Mouse (Mus musculus) CH12.LX (cell line): ENCODE data around the gene Zfp420. TPM values are rescaled to one million over a fixed set of nuclear protein-coding genes. Genes with fewer than 3 reads are reported as not detected.

Source experiments
- DNase-seq: peaks from one replicate; pipeline ENCODE4 v3.0.0-alpha.2; 2013; ENCODE audit errors: extremely low read depth
- H3K27ac ChIP-seq: 2 replicates; pipeline ENCODE4 v1.5.1; 2012; ENCODE audit warnings: low read depth, mild to moderate bottlenecking, control low read depth, moderate library complexity; ENCODE audit not compliant: insufficient read depth
- H3K27me3 ChIP-seq: replicated peaks from 2 replicates; pipeline ENCODE3; 2012; ENCODE audit warnings: inconsistent platforms
- H3K36me3 ChIP-seq, 2 experiments: replicated peaks in 1 of 2; 2 replicates each; pipeline versions ENCODE3 to v1.6.1; 2012; ENCODE audit warnings: inconsistent platforms in 1 of 2, low read length in 1 of 2, mild to moderate bottlenecking in 1 of 2, mixed read lengths in 1 of 2, moderate library complexity in 1 of 2; ENCODE audit not compliant: control insufficient read depth in 1 of 2, insufficient read depth in 1 of 2
- H3K4me1 ChIP-seq, 2 experiments: 2 replicates each; pipeline ENCODE4 v1.6.1; 2012; ENCODE audit warnings: inconsistent platforms in 1 of 2, moderate library complexity in 1 of 2; ENCODE audit not compliant: insufficient read depth in 2 of 2, control insufficient read depth in 1 of 2
- H3K4me2 ChIP-seq: 2 replicates; pipeline ENCODE4 v1.6.1; 2012; ENCODE audit warnings: low read depth, mild to moderate bottlenecking, control low read depth; ENCODE audit not compliant: poor library complexity, insufficient read depth, severe bottlenecking
- H3K4me3 ChIP-seq, 3 experiments: fragments of 150-350 bp in 1 of 3; sonication (generic) in 1 of 3; replicated peaks in 1 of 3; 2 replicates each; pipeline versions ENCODE3 to v1.5.1; 2011 to 2012; ENCODE audit warnings: low read depth in 2 of 3, low read length in 2 of 3, mild to moderate bottlenecking in 2 of 3, moderate library complexity in 2 of 3, control low read depth in 1 of 3, improper control_type of control experiment in 1 of 3, inconsistent platforms in 1 of 3, mixed read lengths in 1 of 3; ENCODE audit not compliant: poor library complexity in 1 of 3
- H3K79me2 ChIP-seq: replicated peaks from 2 replicates; pipeline ENCODE4 v1.6.1; 2012; ENCODE audit warnings: mild to moderate bottlenecking, moderate library complexity; ENCODE audit not compliant: control insufficient read depth, poor library complexity, insufficient read depth, severe bottlenecking; ENCODE audit errors: extremely low read depth
- H3K9ac ChIP-seq: 2 replicates; pipeline ENCODE4 v1.6.1; 2012; ENCODE audit warnings: low read depth, mild to moderate bottlenecking, control low read depth, moderate library complexity; ENCODE audit not compliant: insufficient read depth
- H3K9me3 ChIP-seq: replicated peaks from 2 replicates; pipeline ENCODE3; 2012; ENCODE audit warnings: low read length, inconsistent platforms, mixed read lengths
- BHLHE40 ChIP-seq: IDR thresholded peaks from 2 replicates; pipeline ENCODE4 v1.6.1; 2011; ENCODE audit warnings: mild to moderate bottlenecking, low read depth, low read length, improper control_type of control experiment
- CHD1 ChIP-seq: IDR thresholded peaks from 2 replicates; pipeline ENCODE4 v1.6.1; 2012; ENCODE audit warnings: low read depth, low read length, improper control_type of control experiment, inconsistent platforms
- CHD2 ChIP-seq: IDR thresholded peaks from 2 replicates; pipeline ENCODE4 v1.6.1; 2011; ENCODE audit warnings: low read length, improper control_type of control experiment
- CTCF ChIP-seq, 2 experiments: IDR thresholded peaks in 1 of 2; conservative IDR thresholded peaks in 1 of 2; 2 replicates each; pipeline ENCODE4 v1.5.1; 2011 to 2012; ENCODE audit warnings: low read depth in 2 of 2, low read length in 2 of 2, improper control_type of control experiment in 1 of 2, inconsistent platforms in 1 of 2, mild to moderate bottlenecking in 1 of 2, moderate library complexity in 1 of 2
- E2F4 ChIP-seq: IDR thresholded peaks from 2 replicates; pipeline ENCODE4 v1.6.1; 2011; ENCODE audit warnings: low read depth, low read length, improper control_type of control experiment; ENCODE audit not compliant: insufficient replicate concordance
- ELF1 ChIP-seq: IDR thresholded peaks from 2 replicates; pipeline ENCODE4 v1.6.1; 2014; ENCODE audit warnings: low read depth, mild to moderate bottlenecking, inconsistent platforms, low read length, improper control_type of control experiment
- EP300 ChIP-seq: IDR thresholded peaks from 2 replicates; pipeline ENCODE4 v1.6.1; 2011; ENCODE audit warnings: low read length, improper control_type of control experiment
- ETS1 ChIP-seq: conservative IDR thresholded peaks from 2 replicates; pipeline ENCODE4 v1.6.1; 2012; ENCODE audit warnings: low read depth, mild to moderate bottlenecking, inconsistent platforms, low read length, improper control_type of control experiment, moderate library complexity
- GABPA ChIP-seq: IDR thresholded peaks from 2 replicates; pipeline ENCODE4 v1.6.1; 2012; ENCODE audit warnings: low read depth, low read length, improper control_type of control experiment, inconsistent platforms; ENCODE audit not compliant: insufficient replicate concordance
- HCFC1 ChIP-seq: IDR thresholded peaks from 2 replicates; pipeline ENCODE4 v1.6.1; 2012; ENCODE audit warnings: low read depth, mild to moderate bottlenecking, inconsistent platforms, low read length, improper control_type of control experiment
- IRF4 ChIP-seq: IDR thresholded peaks from 2 replicates; pipeline ENCODE4 v1.6.1; 2014; ENCODE audit warnings: low read depth, mild to moderate bottlenecking, inconsistent platforms, low read length, improper control_type of control experiment
- JUN ChIP-seq: IDR thresholded peaks from 2 replicates; pipeline ENCODE4 v1.6.1; 2011; ENCODE audit warnings: low read depth, mild to moderate bottlenecking, low read length, improper control_type of control experiment, moderate library complexity; ENCODE audit not compliant: insufficient read depth
- JUND ChIP-seq: conservative IDR thresholded peaks from 2 replicates; pipeline ENCODE4 v1.6.1; 2011; ENCODE audit warnings: low read depth, low read length, improper control_type of control experiment
- KAT2A ChIP-seq: IDR thresholded peaks from 2 replicates; pipeline ENCODE4 v1.6.1; 2012; ENCODE audit warnings: low read length, improper control_type of control experiment, inconsistent platforms; ENCODE audit not compliant: insufficient replicate concordance
- MAFK ChIP-seq: IDR thresholded peaks from 2 replicates; pipeline ENCODE4 v1.6.1; 2011; ENCODE audit warnings: low read length, improper control_type of control experiment; ENCODE audit not compliant: insufficient replicate concordance
- MAX ChIP-seq: IDR thresholded peaks from 2 replicates; pipeline ENCODE4 v1.6.1; 2011; ENCODE audit warnings: low read length, improper control_type of control experiment
- MAZ ChIP-seq: IDR thresholded peaks from 2 replicates; pipeline ENCODE4 v1.6.1; 2012; ENCODE audit warnings: low read depth, mild to moderate bottlenecking, inconsistent platforms, low read length, improper control_type of control experiment, moderate library complexity
- MEF2A ChIP-seq: IDR thresholded peaks from 2 replicates; pipeline ENCODE4 v1.6.1; 2014; ENCODE audit warnings: low read depth, mild to moderate bottlenecking, inconsistent platforms, low read length, improper control_type of control experiment, borderline replicate concordance
- MXI1 ChIP-seq: IDR thresholded peaks from 2 replicates; pipeline ENCODE4 v1.6.1; 2011; ENCODE audit warnings: mild to moderate bottlenecking, low read depth, low read length, improper control_type of control experiment
- MYC ChIP-seq: IDR thresholded peaks from 2 replicates; pipeline ENCODE4 v1.6.1; 2011; ENCODE audit warnings: low read depth, mild to moderate bottlenecking, improper control_type of control experiment, low read length
- NELFE ChIP-seq: IDR thresholded peaks from 2 replicates; pipeline ENCODE4 v1.6.1; 2011; ENCODE audit warnings: low read depth, low read length, improper control_type of control experiment
- NRF1 ChIP-seq: IDR thresholded peaks from 2 replicates; pipeline ENCODE4 v1.6.1; 2014; ENCODE audit warnings: low read depth, mild to moderate bottlenecking, inconsistent platforms, low read length, improper control_type of control experiment, moderate library complexity
- POLR2A ChIP-seq: IDR thresholded peaks from 2 replicates; pipeline ENCODE4 v1.6.1; 2011; ENCODE audit warnings: low read depth, mild to moderate bottlenecking, improper control_type of control experiment, low read length
- POLR2AphosphoS2 ChIP-seq: IDR thresholded peaks from 2 replicates; pipeline ENCODE4 v1.6.1; 2011; ENCODE audit warnings: low read depth, low read length, improper control_type of control experiment
- RAD21 ChIP-seq: IDR thresholded peaks from 2 replicates; pipeline ENCODE4 v1.6.1; 2011; ENCODE audit warnings: low read depth, mild to moderate bottlenecking, low read length, improper control_type of control experiment, moderate library complexity
- RCOR1 ChIP-seq: conservative IDR thresholded peaks from 2 replicates; pipeline ENCODE4 v1.6.1; 2012; ENCODE audit warnings: low read depth, mild to moderate bottlenecking, inconsistent platforms, low read length, improper control_type of control experiment
- SIN3A ChIP-seq: IDR thresholded peaks from 2 replicates; pipeline ENCODE4 v1.6.1; 2012; ENCODE audit warnings: low read length, improper control_type of control experiment, inconsistent platforms
- SMC3 ChIP-seq: IDR thresholded peaks from 2 replicates; pipeline ENCODE4 v1.6.1; 2011; ENCODE audit warnings: low read depth, low read length, improper control_type of control experiment
- TBP ChIP-seq: conservative IDR thresholded peaks from 2 replicates; pipeline ENCODE4 v1.6.1; 2011; ENCODE audit warnings: low read depth, low read length, improper control_type of control experiment
- TCF12 ChIP-seq: IDR thresholded peaks from 2 replicates; pipeline ENCODE4 v1.6.1; 2014; ENCODE audit warnings: low read depth, mild to moderate bottlenecking, inconsistent platforms, low read length, improper control_type of control experiment
- UBTF ChIP-seq: IDR thresholded peaks from 2 replicates; pipeline ENCODE4 v1.6.1; 2012; ENCODE audit warnings: low read depth, mild to moderate bottlenecking, inconsistent platforms, low read length, improper control_type of control experiment, moderate library complexity
- USF2 ChIP-seq: conservative IDR thresholded peaks from 2 replicates; pipeline ENCODE4 v1.6.1; 2011; ENCODE audit warnings: low read depth, low read length, improper control_type of control experiment
- ZC3H11A ChIP-seq: IDR thresholded peaks from 2 replicates; pipeline ENCODE4 v1.6.1; 2012; ENCODE audit warnings: low read depth, mild to moderate bottlenecking, inconsistent platforms, low read length, improper control_type of control experiment
- ZKSCAN1 ChIP-seq: IDR thresholded peaks from 2 replicates; pipeline ENCODE4 v1.6.1; 2012; ENCODE audit warnings: low read depth, inconsistent platforms, low read length, improper control_type of control experiment, borderline replicate concordance
- ZMIZ1 ChIP-seq: IDR thresholded peaks from 2 replicates; pipeline ENCODE4 v1.6.1; 2012; ENCODE audit warnings: low read depth, mild to moderate bottlenecking, inconsistent platforms, low read length, improper control_type of control experiment
- ZNF384 ChIP-seq: IDR thresholded peaks from 2 replicates; pipeline ENCODE4 v1.6.1; 2012; ENCODE audit warnings: low read depth, low read length, improper control_type of control experiment, inconsistent platforms
- dilution Hi-C: fragments of 300-500 bp; cut with MboI; formaldehyde crosslinking; loops from 2 replicates; pipeline ENCODE4 v1.14.3; 2020; ENCODE audit warnings: low sequenced_read_pairs; ENCODE audit not compliant: extremely low pct_unique_long_range_greater_than_20kb, extremely low pct_ligation_motif_present
- in situ Hi-C: fragments of 300-500 bp; cut with MboI; formaldehyde crosslinking; loops from 3 replicates; pipeline ENCODE4 v1.14.3; 2019; ENCODE audit warnings: low sequenced_read_pairs, low pct_ligation_motif_present, low pct_unique_long_range_greater_than_20kb, mixed read lengths
- polyA plus RNA-seq: library from polyadenylated mRNA; unstranded; fragments of >175 nt; gene quantifications from 2 replicates; pipeline ENCODE4 v1.2.1, GENCODE M21; 2012; ENCODE audit warnings: low read depth; ENCODE audit not compliant: insufficient read length
- total RNA-seq, 2 experiments: library from RNA; depleted of rRNA; stranded (reverse); fragments of 300-350 nt in 1 of 2; fragments of >200 nt in 1 of 2; gene quantifications; 2 replicates each; pipeline ENCODE4 v1.2.3; 2012 to 2014

The Zfp420 gene
- total RNA-seq (2012; rRNA removed) (2.9 and 3.3 TPM in 2 replicates), total RNA-seq (2014; rRNA removed) (4.6 and 4.8 TPM in 2 replicates), polyA plus RNA-seq (2.5 and 2.9 TPM in 2 replicates)

DNA sequence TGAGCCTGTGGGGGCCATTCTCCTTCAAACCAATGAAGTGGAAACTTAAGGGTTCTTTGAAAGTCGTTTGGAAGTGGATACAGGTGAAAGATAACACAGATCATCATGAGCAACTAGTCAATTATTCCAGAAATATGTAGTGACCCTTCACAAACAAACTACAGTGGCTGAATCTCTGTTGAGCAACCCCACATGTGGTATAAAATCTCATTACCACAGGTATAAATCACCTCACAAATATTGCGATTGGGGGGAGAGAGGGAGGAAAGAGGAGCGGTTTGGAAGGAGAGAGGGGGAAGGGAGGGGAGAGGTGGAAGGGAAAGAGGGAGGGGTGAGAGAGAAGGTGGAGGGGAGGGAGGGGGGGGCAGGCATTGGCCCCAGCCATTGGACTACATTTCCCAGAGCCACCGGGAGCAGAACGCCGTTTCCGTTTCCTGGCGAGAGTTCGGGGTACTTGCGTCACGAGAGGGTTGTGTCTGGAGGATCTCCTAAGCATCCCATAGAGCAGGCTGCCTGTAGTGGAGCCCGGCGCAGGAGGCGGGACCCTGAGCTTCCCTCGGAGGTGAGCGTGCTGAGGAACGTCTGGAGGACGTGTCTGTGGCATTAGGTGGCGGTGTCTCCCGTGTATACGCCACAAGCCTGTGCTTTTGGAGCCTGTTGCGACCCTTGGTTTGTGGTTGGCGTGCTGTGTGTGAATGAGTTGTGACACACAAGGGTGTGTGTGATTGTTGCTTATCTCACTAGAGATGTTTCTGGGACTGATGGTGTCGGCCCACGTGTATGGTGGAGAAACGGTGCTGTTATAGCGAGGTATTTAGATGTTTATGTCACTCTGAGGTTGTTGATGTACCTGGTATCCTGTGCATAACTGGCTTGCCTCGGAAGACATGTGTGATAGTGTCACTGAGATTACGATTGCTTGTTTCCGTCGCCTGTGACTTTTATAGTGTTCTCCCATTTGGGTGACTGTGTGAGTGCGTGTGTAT, at the start of gene Zfp420:
Gene Zfp420 (plus strand): TSS at position 448 of the 986 bp plus-strand sequence.
- H3K9me3 ChIP-seq = peaks cover 5% of the 10 kb centered on the region
- H3K4me1 ChIP-seq = peaks cover 0 to 16% of the 10 kb centered on the region in 2 experiments; a peak in 2 of 4 replicates
- peak within 1 kb of the TSS; percentile 66 to 93 (median 78) for H3K4me3 ChIP-seq
- in situ Hi-C loops = no loop called here
- no peaks in the 10 kb centered on the region for H3K79me2 ChIP-seq
- DNase-seq = peak; percentile 93
- H3K36me3 ChIP-seq = peaks cover 2 to 14% of the 10 kb centered on the region in 2 experiments
- peak within 1 kb of the TSS; percentile 43 for H3K9ac ChIP-seq
- dilution Hi-C loops = no loop called here
- no peaks in the 10 kb centered on the region for H3K27me3 ChIP-seq
- peak within 1 kb of the TSS; percentile 65 for H3K4me2 ChIP-seq
- H3K27ac ChIP-seq = 0 out of 2 replicates have a peak within 1 kb of the TSS, but pooled peaks have one; percentile 1
- peak; percentile 64; the same call in 1 of the 2 replicates for TF ChIP-seq TCF12
- TF ChIP-seq ELF1 = peak; percentile 69
- peak; percentile 40; the same call in 1 of the 2 replicates for TF ChIP-seq BHLHE40
- no peak for TF ChIP-seq UBTF
- TF ChIP-seq NRF1 = peak; percentile 55; the same call in 1 of the 2 replicates
- TF ChIP-seq ZKSCAN1 = no peak
- TF ChIP-seq NELFE = peak; percentile 68; the same call in 1 of the 2 replicates
- TF ChIP-seq MYC = peak; percentile 76
- TF ChIP-seq E2F4 = no peak
- no peak for TF ChIP-seq MEF2A
- TF ChIP-seq KAT2A = peak; percentile 93; the same call in 1 of the 2 replicates
- peak; percentile 74 for TF ChIP-seq POLR2A
- peak; percentile 71 for TF ChIP-seq SIN3A
- TF ChIP-seq ETS1 = 0 out of 2 replicates have a peak, but pooled peaks have one; percentile 5
- TF ChIP-seq RAD21 = peak; percentile 36
- TF ChIP-seq ZMIZ1 = peak; percentile 63; the same call in 1 of the 2 replicates
- TF ChIP-seq IRF4 = no peak
- no peak for TF ChIP-seq MAFK
- TF ChIP-seq CHD2 = peak; percentile 70; the same call in 1 of the 2 replicates
- peak; percentile 51; the same call in 1 of the 2 replicates for TF ChIP-seq MAX
- TF ChIP-seq MXI1 = peak; percentile 80
- no peak for TF ChIP-seq JUND
- peak in 1 of 2 experiments; percentile 41; a peak in 2 of 4 replicates for TF ChIP-seq CTCF (conservative IDR thresholded peaks at IDR 0.05 in 1 of 2, IDR thresholded peaks at IDR 0.05 in 1 of 2; ENCODE audit: low read depth in 2 of 2, low read length in 2 of 2)
- TF ChIP-seq ZC3H11A = no peak
- TF ChIP-seq TBP = 0 out of 2 replicates have a peak, but pooled peaks have one; percentile 48
- peak; percentile 99 for TF ChIP-seq HCFC1
- TF ChIP-seq SMC3 = peak; percentile 8; the same call in 1 of the 2 replicates
- no peak for TF ChIP-seq POLR2AphosphoS2
- no peak; the same call in none of the 2 replicates for TF ChIP-seq MAZ
- TF ChIP-seq ZNF384 = no peak
- TF ChIP-seq CHD1 = no peak
- no peak for TF ChIP-seq JUN
- no peak for TF ChIP-seq RCOR1
- no peak for TF ChIP-seq EP300
- TF ChIP-seq GABPA = peak; percentile 46; the same call in 1 of the 2 replicates
- TF ChIP-seq USF2 = no peak
